Mouse (Mus musculus) brain, adult 2 months (tissue): ENCODE results near the gene Rtn4rl1.
A peak's percentile ranks its signal among the peaks of the same experiment; 100 is the strongest.

Experiments
- DNase-seq: peaks from one replicate; pipeline ENCODE4 v3.0.0; 2011; ENCODE audit warnings: low read depth, low spot score

The Rtn4rl1 gene

GRCm38 (mm10) chr11:75212876-75213275 lies 19.3 kb downstream of the Rtn4rl1 start:
- peak; percentile 74 for DNase-seq

- peak; percentile 54 for DNase-seq
Observed at GRCm38 (mm10) chr11:75213372-75214080, 19.9 kb downstream of the Rtn4rl1 start.

- no peak for DNase-seq
Observed at GRCm38 (mm10) chr11:75214081-75214950, 20.7 kb downstream of the Rtn4rl1 start.

GRCm38 (mm10) chr11:75220115-75220514 lies 26.5 kb downstream of the Rtn4rl1 start:
- peak; percentile 86 for DNase-seq

- no peak for DNase-seq
Observed at GRCm38 (mm10) chr11:75220517-75221145, 27.0 kb downstream of the Rtn4rl1 start.

- no peak for DNase-seq
Observed at GRCm38 (mm10) chr11:75224062-75224461, 30.5 kb downstream of the Rtn4rl1 start.

GRCm38 (mm10) chr11:75224835-75225234 lies 31.3 kb downstream of the Rtn4rl1 start:
- no peak for DNase-seq

GRCm38 (mm10) chr11:75227632-75228031 lies 34.0 kb downstream of the Rtn4rl1 start:
- no peak for DNase-seq

GRCm38 (mm10) chr11:75229289-75229688 lies 35.7 kb downstream of the Rtn4rl1 start:
- peak; percentile 63 for DNase-seq

GRCm38 (mm10) chr11:75230272-75230760 lies 36.7 kb downstream of the Rtn4rl1 start:
- no peak for DNase-seq

GRCm38 (mm10) chr11:75231756-75232155 lies 38.2 kb downstream of the Rtn4rl1 start:
- peak; percentile 88 for DNase-seq

- no peak for DNase-seq
Observed at GRCm38 (mm10) chr11:75232434-75232833, 38.9 kb downstream of the Rtn4rl1 start.

- peak; percentile 81 for DNase-seq
Observed at GRCm38 (mm10) chr11:75234745-75235144, 41.2 kb downstream of the Rtn4rl1 start.

- DNase-seq: peak; percentile 97
Observed at GRCm38 (mm10) chr11:75240158-75240934, 46.8 kb downstream of the Rtn4rl1 start.

- peak; percentile 77 for DNase-seq
Observed at GRCm38 (mm10) chr11:75242710-75243255, 49.2 kb downstream of the Rtn4rl1 start.

- DNase-seq: peak; percentile 80
Observed at GRCm38 (mm10) chr11:75244368-75245275, 51.0 kb downstream of the Rtn4rl1 start.

GRCm38 (mm10) chr11:75245372-75246330 lies 52.1 kb downstream of the Rtn4rl1 start:
- DNase-seq: no peak

GRCm38 (mm10) chr11:75246589-75246988 lies 53.0 kb downstream of the Rtn4rl1 start:
- no peak for DNase-seq
